Mouse (Mus musculus) testis, adult 2 months (tissue): ENCODE measurements around the gene Arvcf. TPM values are rescaled to one million over a fixed set of nuclear protein-coding genes. Genes with fewer than 3 reads are reported as not detected.
A peak's percentile ranks its signal among the peaks of the same experiment; 100 is the strongest.

Experiments used
- H3K27ac ChIP-seq: fragments of 200-500 bp; 2 replicates; pipeline ENCODE4 v1.5.1; 2012; ENCODE audit warnings: low read depth, low read length; ENCODE audit not compliant: control insufficient read depth, insufficient read depth
- H3K27me3 ChIP-seq: fragments of 200-500 bp; 2 replicates; pipeline ENCODE4 v1.6.1; 2012; ENCODE audit warnings: mild to moderate bottlenecking, low read length, moderate library complexity; ENCODE audit not compliant: control insufficient read depth, insufficient read depth
- H3K36me3 ChIP-seq: fragments of 200-500 bp; 2 replicates; pipeline ENCODE4 v1.6.1; 2012; ENCODE audit warnings: mild to moderate bottlenecking, low read length; ENCODE audit not compliant: control insufficient read depth, insufficient read depth
- H3K4me1 ChIP-seq: fragments of 200-500 bp; 2 replicates; pipeline ENCODE4 v1.6.1; 2012; ENCODE audit warnings: low read length; ENCODE audit not compliant: control insufficient read depth, insufficient read depth
- H3K4me3 ChIP-seq: fragments of 200-500 bp; 2 replicates; pipeline ENCODE4 v1.5.1; 2012; ENCODE audit warnings: low read depth, mild to moderate bottlenecking, low read length, moderate library complexity, mixed read lengths; ENCODE audit not compliant: control insufficient read depth
- CTCF ChIP-seq: fragments of 200-500 bp; IDR thresholded peaks from 2 replicates; pipeline ENCODE4 v1.5.1; 2012; ENCODE audit warnings: low read depth, mild to moderate bottlenecking, inconsistent platforms, low read length, moderate library complexity; ENCODE audit not compliant: control insufficient read depth, insufficient read depth, insufficient replicate concordance
- POLR2A ChIP-seq: fragments of 200-500 bp; IDR thresholded peaks from 2 replicates; pipeline ENCODE4 v1.6.1; 2012; ENCODE audit warnings: low read depth, mild to moderate bottlenecking, inconsistent platforms, low read length, moderate library complexity; ENCODE audit not compliant: control insufficient read depth
- polyA plus RNA-seq: library from polyadenylated mRNA; depleted of rRNA; stranded (reverse); fragments of >200 nt; gene quantifications from 2 replicates; pipeline ENCODE4 v1.2.3, GENCODE M21; 2012

Gene Arvcf
- polyA plus RNA-seq, 1 experiment, result 7.8 TPM

GRCm38 (mm10) chr16:18376297-18376954 lies 28.4 kb downstream of the Arvcf start:
- H3K4me1 ChIP-seq, result no peaks in the 10 kb centered on the region
- H3K4me3 ChIP-seq, result no peak overlapping the region
- TF ChIP-seq POLR2A (no peak), CTCF (no peak)
- no peak overlapping the region for H3K27ac ChIP-seq
- no peaks in the 10 kb centered on the region for H3K27me3 ChIP-seq
- no peaks in the 10 kb centered on the region for H3K36me3 ChIP-seq

- TF ChIP-seq POLR2A (no peak), CTCF (no peak)
- no peaks in the 10 kb centered on the region for H3K4me1 ChIP-seq
- no peaks in the 10 kb centered on the region for H3K36me3 ChIP-seq
- H3K27me3 ChIP-seq, result no peaks in the 10 kb centered on the region
- no peak overlapping the region for H3K27ac ChIP-seq
- no peak overlapping the region for H3K4me3 ChIP-seq
Observed at GRCm38 (mm10) chr16:18377203-18377602, 29.2 kb downstream of the Arvcf start.

- H3K4me1 ChIP-seq, result no peaks in the 10 kb centered on the region; the same call in 1 of the 2 replicates
- no peaks in the 10 kb centered on the region for H3K27me3 ChIP-seq
- no peak overlapping the region for H3K4me3 ChIP-seq
- H3K27ac ChIP-seq, result no peak overlapping the region
- TF ChIP-seq CTCF (no peak), POLR2A (no peak)
- no peaks in the 10 kb centered on the region for H3K36me3 ChIP-seq
Observed at GRCm38 (mm10) chr16:18378489-18378888, 30.5 kb downstream of the Arvcf start.

- no peak overlapping the region for H3K27ac ChIP-seq
Observed at GRCm38 (mm10) chr16:18379338-18380001, 31.5 kb downstream of the Arvcf start.

GRCm38 (mm10) chr16:18380495-18381063 lies 32.6 kb downstream of the Arvcf start:
- Histone ChIP-seq H3K36me3 (no peaks in the 10 kb centered on the region), H3K27me3 (no peaks in the 10 kb centered on the region), H3K4me3 (peak overlapping the region; percentile 55), H3K4me1 (no peaks in the 10 kb centered on the region; the same call in 1 of the 2 replicates), H3K27ac (no peak overlapping the region)
- no peak for TF ChIP-seq POLR2A
- TF ChIP-seq CTCF, result no peak

More at GRCm38 (mm10) chr16:18379338-18380001, 31.5 kb downstream of the Arvcf start:
- TF ChIP-seq CTCF (no peak), POLR2A (no peak)
- Histone ChIP-seq H3K27me3 (no peaks in the 10 kb centered on the region), H3K4me1 (no peaks in the 10 kb centered on the region; the same call in 1 of the 2 replicates), H3K36me3 (no peaks in the 10 kb centered on the region), H3K4me3 (peak overlapping the region; percentile 55)

- Histone ChIP-seq H3K4me3 (no peak overlapping the region), H3K4me1 (no peaks in the 10 kb centered on the region; the same call in 1 of the 2 replicates)
Observed at GRCm38 (mm10) chr16:18381621-18382258, 33.8 kb downstream of the Arvcf start.

GRCm38 (mm10) chr16:18383045-18383726 lies 35.2 kb downstream of the Arvcf start:
- TF ChIP-seq CTCF (no peak), POLR2A (no peak)
- H3K36me3 ChIP-seq, result no peaks in the 10 kb centered on the region
- no peaks in the 10 kb centered on the region for H3K27me3 ChIP-seq
- no peaks in the 10 kb centered on the region; the same call in 1 of the 2 replicates for H3K4me1 ChIP-seq
- H3K27ac ChIP-seq, result no peak overlapping the region
- no peak overlapping the region for H3K4me3 ChIP-seq

More at GRCm38 (mm10) chr16:18381621-18382258, 33.8 kb downstream of the Arvcf start:
- Histone ChIP-seq H3K36me3 (no peaks in the 10 kb centered on the region), H3K27me3 (no peaks in the 10 kb centered on the region), H3K27ac (no peak overlapping the region)
- TF ChIP-seq CTCF (no peak), POLR2A (no peak)
